Mouse (Mus musculus): ENCODE measurements at regions not wholly inside any gene's neighbourhood (a gene's known extent, or its start where the extent isn't known, plus 50 kb on each side); places are given as distances from the start of the nearest gene placed in this dataset.

DNA sequence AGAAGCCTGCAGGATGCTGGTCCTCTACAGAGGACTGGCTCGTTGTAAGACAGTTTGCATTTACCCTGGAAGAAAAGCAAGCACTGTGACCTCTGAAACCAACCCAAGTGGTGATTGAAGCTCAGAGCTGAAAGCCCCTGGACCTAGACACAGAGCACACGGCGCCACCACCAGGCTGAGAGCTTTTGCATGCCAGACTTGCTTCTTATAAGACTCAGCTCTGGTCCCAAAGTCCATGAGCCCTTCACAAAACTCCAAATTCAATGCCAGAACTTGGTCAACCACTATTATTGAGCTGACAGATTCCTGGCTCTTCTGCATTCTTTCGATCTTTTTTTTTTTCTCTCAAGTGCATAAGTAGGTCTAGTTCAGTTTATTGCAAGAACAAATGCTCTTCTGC lies 164.6 kb upstream of the Sfrp2 start:
- Histone ChIP-seq H3K9me3 (no peaks in the 10 kb centered on the region), H3K4me1 (no peaks in the 10 kb centered on the region), H3K27ac (no peak overlapping the region), H3K4me3 (no peak overlapping the region), H3K9ac (no peak overlapping the region), H3K36me3 (no peaks in the 10 kb centered on the region), H3K4me2 (no peak overlapping the region), H3K27me3 (no peaks in the 10 kb centered on the region)
- 82% methylated on average over 4 of the region's 4 CpGs for WGBS
- no peak for ATAC-seq (ENCODE audit: insufficient number of reproducible peaks, insufficient read depth, low FRiP score, low TSS enrichment, low read depth)

DNA sequence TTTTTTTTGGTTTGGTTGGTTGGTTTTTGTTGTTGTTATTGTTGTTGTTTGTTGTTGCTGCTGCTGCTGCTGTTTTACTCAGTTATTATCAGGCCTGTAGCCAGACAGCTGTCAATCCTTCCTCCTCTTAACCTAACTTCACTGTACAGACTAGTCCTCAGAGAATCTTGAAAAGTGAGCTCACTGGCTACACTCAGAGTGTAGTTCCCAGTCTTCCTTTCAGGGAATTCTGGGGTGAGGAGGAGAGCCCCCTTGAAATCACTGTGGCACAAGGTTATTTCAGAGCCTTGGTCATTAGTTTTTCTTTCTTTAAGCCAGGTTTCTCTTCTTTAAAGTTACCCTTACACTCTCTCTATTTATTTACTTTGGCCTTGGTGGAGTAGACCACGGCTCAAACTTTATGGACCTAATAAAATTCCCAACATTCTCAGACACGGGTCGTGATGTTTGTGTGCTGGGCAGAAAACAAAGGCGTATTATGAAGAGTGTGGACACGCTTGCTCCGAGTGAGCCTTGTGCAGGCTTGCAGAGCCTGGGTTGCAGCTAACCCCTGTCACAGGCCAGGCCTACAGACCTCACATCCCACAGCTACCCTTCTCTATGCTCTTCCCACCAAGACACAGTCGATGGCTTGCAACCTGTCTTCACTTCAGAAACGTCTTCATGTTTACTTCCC lies 156.9 kb upstream of the Sfrp2 start:
- no peak overlapping the region for H3K4me2 ChIP-seq
- 49% methylated on average over 8 of the region's 8 CpGs for WGBS
- H3K27ac ChIP-seq = no peak overlapping the region
- peaks cover 9% of the 10 kb centered on the region; the same call in 1 of the 2 replicates for H3K4me1 ChIP-seq
- no peaks in the 10 kb centered on the region for H3K27me3 ChIP-seq
- no peak for ATAC-seq (ENCODE audit: insufficient number of reproducible peaks, insufficient read depth, low FRiP score, low TSS enrichment, low read depth)
- no peak overlapping the region for H3K4me3 ChIP-seq
- H3K9ac ChIP-seq = no peak overlapping the region
- H3K9me3 ChIP-seq = no peaks in the 10 kb centered on the region
- no peaks in the 10 kb centered on the region for H3K36me3 ChIP-seq

DNA sequence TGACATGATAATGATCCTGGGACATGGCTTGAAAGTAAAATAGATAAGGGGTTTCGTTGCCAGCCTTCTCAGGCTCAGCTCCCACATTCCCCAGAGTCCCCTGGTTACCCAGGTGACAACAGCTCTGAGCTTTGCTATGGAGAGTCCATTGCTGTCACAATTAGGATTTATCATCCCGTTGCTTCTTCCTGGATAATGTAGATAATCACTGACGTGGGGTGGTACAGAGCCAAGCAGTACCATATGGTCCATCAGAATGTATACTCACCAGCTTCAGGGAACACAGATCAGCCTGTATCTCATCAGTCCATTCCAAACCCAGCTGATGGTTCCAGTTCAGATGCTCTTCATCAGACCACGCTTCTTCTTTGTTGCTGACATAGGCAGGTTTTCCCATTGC lies 145.7 kb upstream of the Sfrp2 start:
- no peak overlapping the region for H3K27ac ChIP-seq
- 72% methylated on average over 4 of the region's 4 CpGs for WGBS
- no peaks in the 10 kb centered on the region for H3K4me1 ChIP-seq
- no peaks in the 10 kb centered on the region for H3K9me3 ChIP-seq
- H3K27me3 ChIP-seq = no peaks in the 10 kb centered on the region
- no peak for ATAC-seq (ENCODE audit: insufficient number of reproducible peaks, insufficient read depth, low FRiP score, low TSS enrichment, low read depth)
- no peak overlapping the region for H3K9ac ChIP-seq
- H3K36me3 ChIP-seq = no peaks in the 10 kb centered on the region
- H3K4me3 ChIP-seq = no peak overlapping the region
- no peak overlapping the region for H3K4me2 ChIP-seq

DNA sequence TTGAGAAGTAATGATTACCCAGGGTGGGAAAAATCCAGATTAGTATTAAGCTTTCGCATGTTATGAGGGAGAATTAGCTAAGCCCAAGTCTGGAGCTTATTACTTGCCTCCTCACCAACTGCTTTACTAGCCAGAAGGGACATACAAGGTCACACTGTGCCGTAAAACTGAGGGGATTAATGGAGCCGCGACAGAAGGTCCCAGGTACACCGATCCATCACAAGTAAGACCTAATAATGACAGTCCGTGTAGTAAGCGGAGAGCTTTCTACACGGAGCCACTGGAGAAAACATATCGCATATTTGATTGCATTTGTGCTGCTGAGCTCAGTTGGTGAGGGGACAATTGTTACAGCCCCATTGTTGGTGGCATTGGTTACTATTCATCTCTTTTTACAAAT lies 133.1 kb upstream of the Sfrp2 start:
- Histone ChIP-seq H3K9me3 (no peaks in the 10 kb centered on the region), H3K4me1 (no peaks in the 10 kb centered on the region), H3K4me3 (no peak overlapping the region), H3K9ac (no peak overlapping the region), H3K27me3 (no peaks in the 10 kb centered on the region), H3K4me2 (no peak overlapping the region), H3K27ac (no peak overlapping the region), H3K36me3 (no peaks in the 10 kb centered on the region)
- ATAC-seq (ENCODE audit: insufficient number of reproducible peaks, insufficient read depth, low FRiP score, low TSS enrichment, low read depth) = no peak
- 82% methylated on average over 9 of the region's 9 CpGs for WGBS

DNA sequence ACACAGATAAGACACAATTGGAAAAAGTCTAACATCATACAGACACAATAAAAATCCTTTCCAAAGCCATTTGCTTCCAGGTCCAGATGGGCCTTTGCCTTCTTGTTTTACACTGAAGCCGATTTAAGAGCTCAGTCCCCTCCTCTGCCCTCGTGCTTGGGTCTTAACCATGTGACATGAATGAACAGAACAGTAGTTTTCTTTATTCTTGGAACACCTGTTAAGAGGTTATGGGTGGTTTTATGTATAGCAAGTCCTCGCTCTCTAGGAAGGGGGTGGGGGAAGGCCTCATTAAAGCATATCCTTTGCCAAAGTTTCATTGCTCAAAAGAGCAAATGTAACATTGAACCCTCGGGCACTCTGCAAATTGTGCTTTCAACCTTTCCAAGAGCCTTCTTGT lies 125.7 kb upstream of the Sfrp2 start:
- H3K36me3 ChIP-seq = no peaks in the 10 kb centered on the region
- H3K4me2 ChIP-seq = no peak overlapping the region
- no peaks in the 10 kb centered on the region for H3K4me1 ChIP-seq
- no peak overlapping the region for H3K27ac ChIP-seq
- no peaks in the 10 kb centered on the region for H3K27me3 ChIP-seq
- H3K9ac ChIP-seq = no peak overlapping the region
- ATAC-seq (ENCODE audit: insufficient number of reproducible peaks, insufficient read depth, low FRiP score, low TSS enrichment, low read depth) = no peak
- H3K9me3 ChIP-seq = no peaks in the 10 kb centered on the region
- no peak overlapping the region for H3K4me3 ChIP-seq
- WGBS = 62% methylated on average over 4 of the region's 4 CpGs

DNA sequence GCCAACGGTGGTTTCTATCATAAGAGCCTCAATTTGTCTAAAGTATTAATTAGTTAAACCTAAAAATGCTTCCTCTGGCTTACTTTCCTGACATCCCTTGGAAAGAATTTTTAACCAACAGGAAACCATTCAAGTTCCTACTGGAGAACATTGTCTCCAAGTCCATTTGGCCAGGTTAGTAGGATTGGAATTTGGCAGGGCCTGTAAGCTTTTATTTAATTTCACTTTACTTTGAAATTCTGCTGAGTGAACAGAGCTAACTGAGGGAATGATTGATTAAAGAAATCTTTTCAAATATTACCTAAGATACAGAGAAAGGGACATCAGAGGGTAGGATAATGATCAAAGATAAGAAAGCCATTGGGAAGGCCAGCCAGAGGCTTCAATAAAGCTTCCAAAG lies 102.4 kb upstream of the Sfrp2 start:
- no peak overlapping the region for H3K4me3 ChIP-seq
- no peaks in the 10 kb centered on the region for H3K9me3 ChIP-seq
- no peak for ATAC-seq (ENCODE audit: insufficient number of reproducible peaks, insufficient read depth, low FRiP score, low TSS enrichment, low read depth)
- H3K9ac ChIP-seq = no peak overlapping the region
- no peaks in the 10 kb centered on the region for H3K27me3 ChIP-seq
- H3K27ac ChIP-seq = no peak overlapping the region
- no peaks in the 10 kb centered on the region for H3K36me3 ChIP-seq
- H3K4me2 ChIP-seq = no peak overlapping the region
- no peaks in the 10 kb centered on the region for H3K4me1 ChIP-seq
- 80% methylated on average over 1 of the region's 1 CpGs for WGBS

DNA sequence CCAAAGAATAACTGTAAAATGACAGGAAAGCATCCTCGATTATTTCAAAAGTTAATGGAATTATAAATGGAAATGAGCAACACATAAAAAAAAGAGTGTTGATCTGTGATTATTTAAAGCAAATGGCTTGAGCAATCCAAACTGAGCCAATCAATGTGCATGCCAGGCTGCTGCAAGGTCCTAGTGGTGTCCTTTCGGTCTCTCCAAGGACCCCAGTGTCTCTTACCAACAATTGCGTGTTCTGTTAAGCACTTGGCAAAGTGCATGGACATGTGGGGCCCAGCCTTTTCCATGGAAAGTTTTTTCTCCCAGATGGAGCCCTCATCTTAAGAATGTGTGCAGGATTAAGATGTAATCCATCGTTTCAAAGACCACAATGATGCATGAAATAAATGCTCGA lies 90.0 kb upstream of the Sfrp2 start:
- Histone ChIP-seq H3K4me3 (no peak overlapping the region), H3K9ac (no peak overlapping the region), H3K27ac (no peak overlapping the region), H3K9me3 (no peaks in the 10 kb centered on the region), H3K4me1 (no peaks in the 10 kb centered on the region), H3K4me2 (no peak overlapping the region), H3K36me3 (no peaks in the 10 kb centered on the region), H3K27me3 (no peaks in the 10 kb centered on the region)
- WGBS = 82% methylated on average over 5 of the region's 5 CpGs
- no peak for ATAC-seq (ENCODE audit: insufficient number of reproducible peaks, insufficient read depth, low FRiP score, low TSS enrichment, low read depth)

DNA sequence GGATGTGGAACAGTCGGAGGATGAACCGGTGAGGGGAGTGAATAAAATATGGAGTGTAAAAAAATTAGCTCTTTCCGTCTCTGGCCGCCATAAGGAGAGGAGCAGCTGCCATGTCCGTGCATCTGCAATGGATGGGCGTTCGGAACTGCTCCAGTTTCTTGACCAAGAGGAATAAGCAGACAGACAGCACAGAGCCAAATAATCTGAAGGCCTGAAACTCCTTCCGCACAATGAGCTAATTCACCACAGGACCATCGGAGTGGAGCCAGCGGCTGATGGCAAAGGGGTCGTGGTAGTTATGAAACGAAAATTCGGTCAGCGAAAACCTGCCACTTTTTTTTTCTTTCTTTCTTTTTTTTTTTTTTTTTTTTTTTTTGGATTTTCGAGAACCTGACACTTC lies 79.5 kb upstream of the Sfrp2 start:
- Histone ChIP-seq H3K9ac (no peak overlapping the region), H3K27me3 (no peaks in the 10 kb centered on the region), H3K4me1 (no peaks in the 10 kb centered on the region), H3K36me3 (no peaks in the 10 kb centered on the region), H3K27ac (no peak overlapping the region), H3K9me3 (no peaks in the 10 kb centered on the region), H3K4me3 (no peak overlapping the region), H3K4me2 (no peak overlapping the region)
- no peak for ATAC-seq (ENCODE audit: insufficient number of reproducible peaks, insufficient read depth, low FRiP score, low TSS enrichment, low read depth)
- WGBS = 91% methylated on average over 15 of the region's 15 CpGs

DNA sequence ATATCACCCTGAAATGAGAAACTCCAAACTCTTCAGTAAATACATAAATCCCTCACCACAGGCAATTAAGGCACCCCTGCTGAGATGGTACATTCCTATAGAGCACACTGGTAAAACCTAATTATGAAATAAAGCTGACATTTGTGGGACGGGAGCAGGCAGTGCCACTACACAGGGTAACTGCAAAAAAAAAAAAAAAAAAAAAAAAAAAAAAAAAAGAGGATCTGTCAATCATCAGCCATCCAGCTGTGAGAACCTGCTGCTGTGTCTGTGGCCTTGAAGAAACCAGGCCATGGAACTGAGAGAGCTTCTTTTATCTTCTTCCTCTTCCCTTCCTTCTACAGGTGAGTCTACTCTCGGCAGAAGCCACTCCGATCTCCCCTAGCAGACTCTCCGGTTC lies 78.6 kb upstream of the Sfrp2 start:
- Histone ChIP-seq H3K9ac (no peak overlapping the region), H3K4me1 (no peaks in the 10 kb centered on the region), H3K4me3 (no peak overlapping the region), H3K36me3 (no peaks in the 10 kb centered on the region), H3K4me2 (no peak overlapping the region), H3K9me3 (no peaks in the 10 kb centered on the region), H3K27me3 (no peaks in the 10 kb centered on the region), H3K27ac (no peak overlapping the region)
- 78% methylated on average over 4 of the region's 4 CpGs for WGBS
- ATAC-seq (ENCODE audit: insufficient number of reproducible peaks, insufficient read depth, low FRiP score, low TSS enrichment, low read depth) = no peak

DNA sequence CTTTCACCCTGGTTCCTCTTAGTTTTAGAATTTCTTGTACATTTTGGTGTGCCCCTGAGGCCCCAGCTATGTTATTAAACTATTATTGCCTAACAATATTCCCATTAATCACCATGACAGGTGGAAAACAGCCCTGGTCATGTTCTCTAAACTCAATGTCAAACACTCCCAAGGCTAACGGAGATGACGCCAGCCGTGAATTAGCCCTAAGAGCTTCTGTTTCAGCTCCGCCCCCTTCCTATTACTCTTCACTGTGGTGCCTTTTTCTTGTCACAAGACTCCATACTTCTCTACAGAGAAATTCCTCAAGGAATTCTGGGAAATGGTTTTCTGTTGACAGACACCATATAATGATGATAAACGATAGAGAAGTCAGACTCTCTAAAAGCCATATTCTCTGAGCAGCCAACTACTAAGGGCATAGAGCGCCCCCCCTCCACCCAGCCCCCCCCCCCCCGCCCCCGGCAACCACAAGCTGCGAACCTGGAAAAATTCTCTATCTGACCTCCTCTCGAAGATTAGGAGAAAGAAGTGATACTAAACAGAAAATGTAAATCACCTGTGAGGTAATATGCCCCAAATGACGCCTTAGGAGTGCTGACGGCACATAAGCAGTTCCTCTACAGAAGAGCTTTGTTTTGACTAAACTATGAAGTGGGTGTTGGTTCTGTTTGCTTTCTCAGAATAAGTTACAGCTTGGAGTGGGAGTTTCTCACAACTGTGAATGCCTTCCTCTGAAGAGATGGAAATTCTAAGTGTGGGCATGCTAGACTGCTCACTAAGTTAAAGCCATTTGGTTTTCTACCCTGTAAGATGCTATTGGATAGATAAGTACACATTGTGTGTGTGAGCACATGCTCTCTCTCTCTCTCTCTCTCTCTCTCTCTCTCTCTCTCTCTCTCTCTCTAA lies 76.8 kb upstream of the Sfrp2 start:
- H3K4me3 ChIP-seq = no peak overlapping the region
- 73% methylated on average over 12 of the region's 12 CpGs for WGBS
- no peak for ATAC-seq (ENCODE audit: insufficient number of reproducible peaks, insufficient read depth, low FRiP score, low TSS enrichment, low read depth)
- H3K4me2 ChIP-seq = no peak overlapping the region
- no peaks in the 10 kb centered on the region for H3K4me1 ChIP-seq
- H3K36me3 ChIP-seq = no peaks in the 10 kb centered on the region
- H3K27ac ChIP-seq = no peak overlapping the region
- H3K9me3 ChIP-seq = no peaks in the 10 kb centered on the region
- H3K9ac ChIP-seq = no peak overlapping the region
- H3K27me3 ChIP-seq = no peaks in the 10 kb centered on the region

DNA sequence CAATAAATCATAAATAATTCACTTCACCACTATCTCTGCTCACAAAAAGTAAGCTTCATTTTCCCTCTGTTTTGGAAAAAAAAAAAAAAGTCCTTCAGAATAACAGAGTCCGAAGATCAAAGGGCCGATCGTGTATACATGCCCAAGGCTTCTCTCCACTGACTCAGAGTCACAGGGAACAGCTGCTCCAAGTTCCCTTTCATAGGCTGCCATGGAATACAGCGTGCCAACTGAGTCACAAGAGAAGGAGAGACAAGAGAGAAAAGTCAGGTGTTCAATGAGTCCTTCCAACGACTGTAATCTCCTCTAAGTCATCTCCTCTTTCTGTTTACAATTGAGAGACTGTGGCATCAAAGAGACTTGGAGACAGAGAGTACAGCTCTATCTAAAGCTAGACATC lies 71.6 kb upstream of the Sfrp2 start:
- Histone ChIP-seq H3K9ac (no peak overlapping the region), H3K4me2 (no peak overlapping the region), H3K36me3 (no peaks in the 10 kb centered on the region), H3K27ac (no peak overlapping the region), H3K27me3 (no peaks in the 10 kb centered on the region), H3K4me3 (no peak overlapping the region), H3K9me3 (no peaks in the 10 kb centered on the region), H3K4me1 (no peaks in the 10 kb centered on the region)
- ATAC-seq (ENCODE audit: insufficient number of reproducible peaks, insufficient read depth, low FRiP score, low TSS enrichment, low read depth) = no peak
- 67% methylated on average over 5 of the region's 5 CpGs for WGBS

DNA sequence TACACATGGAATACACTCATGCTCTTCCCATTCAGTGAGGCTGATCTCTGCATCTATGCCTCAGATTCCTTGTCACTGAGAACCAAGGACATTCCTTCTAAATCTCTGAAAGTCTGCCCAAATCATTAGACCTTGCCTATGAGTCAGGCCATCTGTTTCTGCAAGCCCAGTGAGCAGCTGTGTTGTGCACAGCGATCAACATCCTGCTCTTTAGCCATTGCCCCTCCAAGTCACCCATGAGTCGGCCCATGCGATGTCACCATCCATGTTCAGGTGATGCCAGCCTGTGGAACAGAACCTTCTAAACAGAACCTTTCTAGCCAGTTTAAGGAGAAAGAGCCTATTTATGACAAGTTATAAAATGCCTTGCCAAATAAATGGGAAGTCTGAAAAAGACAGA lies 66.4 kb upstream of the Sfrp2 start:
- H3K4me1 ChIP-seq = no peaks in the 10 kb centered on the region
- no peak overlapping the region for H3K27ac ChIP-seq
- no peak overlapping the region for H3K4me3 ChIP-seq
- no peaks in the 10 kb centered on the region for H3K9me3 ChIP-seq
- WGBS = 95% methylated on average over 3 of the region's 3 CpGs
- ATAC-seq (ENCODE audit: insufficient number of reproducible peaks, insufficient read depth, low FRiP score, low TSS enrichment, low read depth) = no peak
- no peak overlapping the region for H3K9ac ChIP-seq
- no peaks in the 10 kb centered on the region for H3K36me3 ChIP-seq
- H3K27me3 ChIP-seq = no peaks in the 10 kb centered on the region
- H3K4me2 ChIP-seq = no peak overlapping the region

All from embryonic facial prominence, embryonic 13.5 days (tissue).